In genomic region chr1:14503881-14504742, GRCm38 (mm10) we compare ENCODE assay signal across 8 mouse cellular contexts.
DNase-seq lines count a peak whose midpoint lies in the region; ATAC-seq and TF ChIP-seq lines count a peak whose summit lies in the region.

No protein-coding gene starts in this region.

- WGBS in kidney, postnatal 0 days: 6% methylated on average over 17 of the region's 17 CpGs
- 6% methylated on average over 17 of the region's 17 CpGs for WGBS in embryonic facial prominence, embryonic 15.5 days
- WGBS in limb, embryonic 11.5 days: 4% methylated on average over 17 of the region's 17 CpGs

- no peak overlapping the region for H3K9ac ChIP-seq in kidney, postnatal 0 days (ENCODE audit: low read depth, low read length)
- H3K9ac ChIP-seq in embryonic facial prominence, embryonic 15.5 days: no peak overlapping the region
- H3K9ac ChIP-seq in limb, embryonic 11.5 days (ENCODE audit: low read length): no peak overlapping the region

- no peak for TF ChIP-seq POLR2A in brain, embryonic 14.5 days (IDR thresholded peaks at IDR 0.05; ENCODE audit: borderline replicate concordance, extremely low read depth, insufficient read depth, insufficient read length, poor library complexity, severe bottlenecking)

- DNase-seq in kidney, postnatal 0 days (ENCODE audit: low spot score): peak; percentile 66
- no peak for DNase-seq in kidney, postnatal 25 days
- peak; percentile 73 for DNase-seq in brain, embryonic 14.5 days (ENCODE audit: low read depth)
- DNase-seq in limb, embryonic 11.5 days (ENCODE audit: low spot score): peak; percentile 70
- DNase-seq in thymus, postnatal 0 days (ENCODE audit: low spot score): no peak
- DNase-seq in spleen, postnatal 14 days (ENCODE audit: low spot score in 2 of 2): no peak

- H3K27ac ChIP-seq in kidney, postnatal 0 days: no peak overlapping the region
- peak overlapping the region; percentile 85 for H3K27ac ChIP-seq in embryonic facial prominence, embryonic 15.5 days (replicated peaks)
- H3K27ac ChIP-seq in limb, embryonic 11.5 days (replicated peaks; ENCODE audit: low read depth, low read length): no peak overlapping the region

- H3K9me3 ChIP-seq in kidney, postnatal 0 days (replicated peaks; ENCODE audit: low read length): no peaks in the 10 kb centered on the region
- H3K9me3 ChIP-seq in embryonic facial prominence, embryonic 15.5 days (replicated peaks): no peaks in the 10 kb centered on the region
- no peaks in the 10 kb centered on the region for H3K9me3 ChIP-seq in limb, embryonic 11.5 days (ENCODE audit: control insufficient read depth, low read length)

- no peak for TF ChIP-seq CTCF in kidney, postnatal 0 days (IDR thresholded peaks at IDR 0.05; ENCODE audit: low read depth)
- no peak for TF ChIP-seq CTCF in brain, embryonic 14.5 days (IDR thresholded peaks at IDR 0.05; ENCODE audit: borderline replicate concordance, extremely low read depth, insufficient read depth, insufficient read length)

- H3K4me1 ChIP-seq in kidney, postnatal 0 days (replicated peaks; ENCODE audit: insufficient read depth, low read length): no peaks in the 10 kb centered on the region
- peaks cover 19% of the 10 kb centered on the region for H3K4me1 ChIP-seq in embryonic facial prominence, embryonic 15.5 days
- H3K4me1 ChIP-seq in limb, embryonic 11.5 days (ENCODE audit: control insufficient read depth, insufficient read depth, low read length): peaks cover 8% of the 10 kb centered on the region

- H3K36me3 ChIP-seq in kidney, postnatal 0 days (ENCODE audit: insufficient read depth, low read length): no peaks in the 10 kb centered on the region
- no peaks in the 10 kb centered on the region for H3K36me3 ChIP-seq in embryonic facial prominence, embryonic 15.5 days
- no peaks in the 10 kb centered on the region for H3K36me3 ChIP-seq in limb, embryonic 11.5 days (ENCODE audit: control insufficient read depth, insufficient read depth, low read length)

- no peak for ATAC-seq in kidney, postnatal 0 days (replicated peaks; ENCODE audit: low FRiP score, low read depth)
- ATAC-seq in embryonic facial prominence, embryonic 15.5 days (ENCODE audit: insufficient number of reproducible peaks, low FRiP score, low TSS enrichment, low read depth): no peak
- ATAC-seq in limb, embryonic 11.5 days (ENCODE audit: insufficient number of reproducible peaks, low FRiP score, low TSS enrichment, low read depth): no peak
- ATAC-seq in megakaryocyte progenitor cell, adult 5-6 weeks (replicated peaks; ENCODE audit: poor library complexity): no peak

- 0 out of 2 replicates have a peak overlapping the region, but pooled peaks have one; percentile 14 for H3K4me3 ChIP-seq in kidney, postnatal 0 days (replicated peaks; ENCODE audit: low read depth, low read length)
- peak overlapping the region; percentile 23 for H3K4me3 ChIP-seq in embryonic facial prominence, embryonic 15.5 days (replicated peaks)
- H3K4me3 ChIP-seq in limb, embryonic 11.5 days (ENCODE audit: low read depth, low read length): peak overlapping the region; percentile 10; the same call in 1 of the 2 replicates

- peaks cover 44% of the 10 kb centered on the region for H3K27me3 ChIP-seq in kidney, postnatal 0 days (ENCODE audit: insufficient read depth, low read length)
- H3K27me3 ChIP-seq in embryonic facial prominence, embryonic 15.5 days: peaks cover 19% of the 10 kb centered on the region
- H3K27me3 ChIP-seq in limb, embryonic 11.5 days (ENCODE audit: control insufficient read depth, insufficient read depth, low read length): peaks cover 21% of the 10 kb centered on the region

- H3K4me2 ChIP-seq in kidney, postnatal 0 days (ENCODE audit: low read length): peak overlapping the region; percentile 28
- H3K4me2 ChIP-seq in embryonic facial prominence, embryonic 15.5 days (replicated peaks): peak overlapping the region; percentile 84
- H3K4me2 ChIP-seq in limb, embryonic 11.5 days (ENCODE audit: low read depth, severe bottlenecking): peak overlapping the region; percentile 41

Comparison
In these comparisons a context has a peak if more than half of its experiments do, and no peak if none do; other contexts are left out.
1. DNase-seq: peak in kidney, postnatal 0 days (single experiment), brain, embryonic 14.5 days (single experiment) and limb, embryonic 11.5 days (single experiment); none in kidney, postnatal 25 days (0 of 2), thymus, postnatal 0 days (single experiment) and spleen, postnatal 14 days (0 of 2).
2. H3K4me2 ChIP-seq: peak in every context shown above with its lines; median percentile 84 in embryonic facial prominence, embryonic 15.5 days; 41 in limb, embryonic 11.5 days; 28 in kidney, postnatal 0 days.
3. Peak in every context shown above with its lines, with median percentiles within 50 percentile points of each other: H3K4me3 ChIP-seq.